Mouse (Mus musculus) heart, embryonic 10.5 days (tissue): ENCODE measurements around the gene Idh1. TPM values are rescaled to one million over a fixed set of nuclear protein-coding genes. Genes with fewer than 3 reads are reported as not detected.
A peak's percentile ranks its signal among the peaks of the same experiment; 100 is the strongest.
"Not testable (repeated sequence)": the region's sequence is repeated elsewhere in the genome, so short reads cannot be mapped to it uniquely, and the experiment has no call there.

ENCODE experiments used
- DNase-seq: peaks from one replicate; pipeline ENCODE4 v3.0.0-alpha.2; 2017; ENCODE audit warnings: low spot score
- H3K27ac ChIP-seq: fragments of 300-500 bp; sonication (generic); 2 replicates; pipeline ENCODE4 v1.5.1; 2016; ENCODE audit warnings: mild to moderate bottlenecking
- H3K27me3 ChIP-seq: fragments of 300-500 bp; sonication (generic); 2 replicates; pipeline ENCODE4 v1.6.1; 2016; ENCODE audit warnings: mild to moderate bottlenecking; ENCODE audit not compliant: poor library complexity, insufficient read depth, severe bottlenecking
- H3K36me3 ChIP-seq: fragments of 300-500 bp; sonication (generic); 2 replicates; pipeline ENCODE4 v1.6.1; 2016; ENCODE audit warnings: mild to moderate bottlenecking, moderate library complexity
- H3K4me1 ChIP-seq: fragments of 300-500 bp; sonication (generic); 2 replicates; pipeline ENCODE4 v1.6.1; 2016; ENCODE audit warnings: mild to moderate bottlenecking
- H3K4me3 ChIP-seq: fragments of 300-500 bp; sonication (generic); 2 replicates; pipeline ENCODE4 v1.5.1; 2016; ENCODE audit warnings: mild to moderate bottlenecking, moderate library complexity
- H3K9me3 ChIP-seq: fragments of 300-500 bp; sonication (generic); 2 replicates; pipeline ENCODE4 v1.6.1; 2016; ENCODE audit warnings: mild to moderate bottlenecking, moderate library complexity
- WGBS: fragments of 180-500 bp; shearing (Covaris S2); methylation state at CpG from one replicate; pipeline ENCODE4 v1.1.7; 2016; 5-methylcytosine and 5-hydroxymethylcytosine counted together
- polyA plus RNA-seq: library from polyadenylated mRNA; unstranded; fragments of >200 nt; fragmentation: Nextera tagmentation; extraction: Ambion mirVana; gene quantifications from 2 replicates; pipeline ENCODE4 v1.2.1, GENCODE M21; 2016

The Idh1 gene
- 92.2 and 111 TPM in 2 replicates for polyA plus RNA-seq

DNA sequence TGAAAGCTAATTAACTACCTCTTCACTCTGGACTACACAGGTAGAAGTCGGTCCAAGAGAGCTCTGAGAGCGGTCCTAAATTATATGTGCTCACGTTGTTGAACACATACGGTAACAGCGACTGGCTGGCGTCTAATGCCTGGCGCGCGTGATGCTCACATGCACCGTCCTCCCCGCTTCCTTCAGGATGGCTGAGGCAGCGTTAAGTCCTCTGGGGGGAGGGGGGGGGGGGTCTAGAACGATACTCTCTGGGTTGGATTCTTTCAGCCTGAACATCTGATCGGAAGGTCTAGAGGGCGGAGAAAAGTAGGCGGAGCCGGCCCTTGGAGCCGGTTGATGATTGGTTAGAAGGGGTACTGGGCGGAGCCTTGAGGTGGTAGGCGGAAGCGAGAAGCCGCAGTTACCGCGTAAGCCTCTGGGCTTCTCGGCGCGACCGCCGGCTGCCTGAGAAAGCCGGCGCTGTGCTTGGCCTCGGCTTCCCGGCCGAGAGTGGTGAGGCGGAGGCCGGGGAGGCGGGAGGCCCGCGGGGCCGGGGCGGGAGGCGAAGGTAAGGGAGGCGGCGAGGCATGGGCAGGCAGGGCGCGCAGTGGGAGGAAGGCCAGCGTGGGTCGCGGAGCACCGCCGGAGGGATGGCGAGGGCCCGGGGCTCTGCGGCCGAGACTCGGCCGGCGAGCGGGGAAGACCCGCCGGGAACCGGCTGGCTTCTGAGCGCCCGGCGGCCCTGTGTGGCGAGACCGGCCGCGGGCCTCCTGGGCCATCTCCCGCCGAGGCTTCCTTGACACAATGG, at the start of gene Idh1, which contains the start of gene Pikfyve:
TSS of gene Idh1 (minus strand) at position 214 of the 787 bp plus-strand sequence.
TSS of gene Pikfyve (plus strand) at position 397 of the 787 bp plus-strand sequence.
- DNase-seq = peak; percentile 98
- Histone ChIP-seq H3K9me3 (no peaks in the 10 kb centered on the region), H3K4me3 (peak within 1 kb of the TSS; percentile 96), H3K27me3 (no peaks in the 10 kb centered on the region), H3K4me1 (peaks cover 8% of the 10 kb centered on the region; the same call in 1 of the 2 replicates), H3K36me3 (no peaks in the 10 kb centered on the region), H3K27ac (peak within 1 kb of the TSS; percentile 93)
- WGBS = under 1% methylated on average over 71 of the region's 71 CpGs

GRCm38 (mm10) chr1:65230566-65230965, 44.3 kb upstream of the Idh1 start:
- Histone ChIP-seq H3K36me3 (peaks cover 21% of the 10 kb centered on the region), H3K27ac (no peak overlapping the region), H3K9me3 (no peaks in the 10 kb centered on the region), H3K4me3 (no peak overlapping the region), H3K27me3 (no peaks in the 10 kb centered on the region), H3K4me1 (no peaks in the 10 kb centered on the region)
- 92% methylated on average over 1 of the region's 1 CpGs for WGBS
- DNase-seq = no peak

- DNase-seq, H3K4me3 ChIP-seq, H3K27me3 ChIP-seq, H3K4me1 ChIP-seq, H3K27ac ChIP-seq, H3K9me3 ChIP-seq: not testable (repeated sequence)
- peaks cover 13% of the 10 kb centered on the region for H3K36me3 ChIP-seq
- 81% methylated on average over 3 of the region's 3 CpGs for WGBS
Measured at GRCm38 (mm10) chr1:65229768-65230167, 43.5 kb upstream of the Idh1 start.

GRCm38 (mm10) chr1:65227681-65228080, 41.4 kb upstream of the Idh1 start:
- Histone ChIP-seq H3K27me3 (no peaks in the 10 kb centered on the region), H3K27ac (no peak overlapping the region), H3K9me3 (no peaks in the 10 kb centered on the region), H3K4me3 (no peak overlapping the region), H3K4me1 (no peaks in the 10 kb centered on the region), H3K36me3 (peaks cover 18% of the 10 kb centered on the region)
- 96% methylated on average over 2 of the region's 2 CpGs for WGBS
- DNase-seq = no peak

GRCm38 (mm10) chr1:65223654-65224053, 37.4 kb upstream of the Idh1 start:
- Histone ChIP-seq H3K27me3 (no peaks in the 10 kb centered on the region), H3K36me3 (peaks cover 32% of the 10 kb centered on the region), H3K4me3 (no peak overlapping the region), H3K4me1 (no peaks in the 10 kb centered on the region), H3K27ac (no peak overlapping the region), H3K9me3 (no peaks in the 10 kb centered on the region)
- 96% methylated on average over 2 of the region's 2 CpGs for WGBS
- no peak for DNase-seq

- no peak overlapping the region for H3K27ac ChIP-seq
- H3K27me3 ChIP-seq = no peaks in the 10 kb centered on the region
- H3K4me3 ChIP-seq = no peak overlapping the region
- no peaks in the 10 kb centered on the region for H3K4me1 ChIP-seq
- 98% methylated on average over 1 of the region's 1 CpGs for WGBS
- peaks cover 27% of the 10 kb centered on the region; the same call in 1 of the 2 replicates for H3K36me3 ChIP-seq
- DNase-seq = no peak
- H3K9me3 ChIP-seq = no peaks in the 10 kb centered on the region
Measured at GRCm38 (mm10) chr1:65217972-65218371, 31.7 kb upstream of the Idh1 start.

GRCm38 (mm10) chr1:65217567-65217966, 31.3 kb upstream of the Idh1 start:
- Histone ChIP-seq H3K9me3 (no peaks in the 10 kb centered on the region), H3K27me3 (no peaks in the 10 kb centered on the region), H3K4me3 (no peak overlapping the region), H3K36me3 (peaks cover 27% of the 10 kb centered on the region; the same call in 1 of the 2 replicates), H3K27ac (no peak overlapping the region), H3K4me1 (no peaks in the 10 kb centered on the region)
- WGBS = 83% methylated on average over 2 of the region's 2 CpGs
- no peak for DNase-seq

DNA sequence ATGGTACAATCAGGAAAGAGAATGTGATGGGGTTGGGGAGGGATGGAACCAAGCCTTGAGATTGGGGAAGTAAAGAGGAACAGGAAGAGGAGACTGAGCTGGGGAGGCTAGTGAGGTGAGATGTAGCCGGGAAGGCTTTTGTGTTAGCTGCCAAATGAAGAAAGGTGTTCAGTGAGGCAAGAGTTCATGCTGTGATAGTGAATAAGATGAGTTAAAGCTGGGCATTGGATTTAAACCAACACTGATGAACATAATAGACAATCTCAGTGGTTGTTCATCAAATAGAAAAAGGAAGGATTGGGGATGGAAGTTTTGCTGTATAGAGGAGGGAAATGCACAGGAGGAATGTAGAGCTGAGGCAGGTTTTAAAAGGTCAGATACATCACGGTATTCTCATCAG, 26.9 kb upstream of the Idh1 start:
- Histone ChIP-seq H3K9me3 (peaks cover 3% of the 10 kb centered on the region; the same call in 1 of the 2 replicates), H3K36me3 (peaks cover 48% of the 10 kb centered on the region)

DNA sequence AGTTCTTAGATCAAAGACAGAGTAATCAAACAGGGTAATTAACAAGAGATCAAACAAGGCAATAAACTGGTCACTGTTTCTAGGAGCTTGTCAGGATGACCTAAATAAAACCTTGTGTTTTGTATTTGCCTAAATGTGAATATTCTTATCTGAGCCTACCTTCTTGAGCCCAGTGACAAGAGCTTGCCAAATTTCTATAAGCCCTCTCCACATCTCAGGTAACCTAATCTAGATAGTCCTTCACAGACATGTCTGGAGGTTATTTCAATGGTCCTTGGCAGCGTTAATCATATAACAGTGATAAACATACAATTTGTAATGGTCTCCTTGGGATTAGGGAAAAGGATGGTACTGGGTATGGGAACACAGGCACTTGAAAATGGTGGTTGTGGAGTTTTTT, 18.0 kb upstream of the Idh1 start:
- Histone ChIP-seq H3K36me3 (peaks cover 48% of the 10 kb centered on the region), H3K27me3 (no peaks in the 10 kb centered on the region), H3K4me3 (no peak overlapping the region), H3K9me3 (no peaks in the 10 kb centered on the region), H3K27ac (no peak overlapping the region), H3K4me1 (no peaks in the 10 kb centered on the region)
- no peak for DNase-seq
- WGBS = 91% methylated on average over 1 of the region's 1 CpGs

More for the DNA sequence above, 26.9 kb upstream of the Idh1 start:
- Histone ChIP-seq H3K4me1 (no peaks in the 10 kb centered on the region), H3K4me3 (no peak overlapping the region), H3K27ac (no peak overlapping the region), H3K27me3 (no peaks in the 10 kb centered on the region)
- DNase-seq = no peak
- WGBS = 84% methylated on average over 2 of the region's 2 CpGs

- no peaks in the 10 kb centered on the region for H3K9me3 ChIP-seq
- H3K36me3 ChIP-seq = peaks cover 24% of the 10 kb centered on the region
- WGBS = 93% methylated on average over 2 of the region's 2 CpGs
- no peak overlapping the region for H3K27ac ChIP-seq
- no peaks in the 10 kb centered on the region for H3K4me1 ChIP-seq
- no peak overlapping the region for H3K4me3 ChIP-seq
- no peaks in the 10 kb centered on the region for H3K27me3 ChIP-seq
- no peak for DNase-seq
Measured at GRCm38 (mm10) chr1:65198861-65199260, 12.6 kb upstream of the Idh1 start.

- H3K36me3 ChIP-seq = peaks cover 26% of the 10 kb centered on the region
- H3K27ac ChIP-seq = no peak overlapping the region
- no peak for DNase-seq
- no peaks in the 10 kb centered on the region for H3K4me1 ChIP-seq
- WGBS = 75% methylated on average over 2 of the region's 2 CpGs
- H3K27me3 ChIP-seq = no peaks in the 10 kb centered on the region
- no peaks in the 10 kb centered on the region for H3K9me3 ChIP-seq
- no peak overlapping the region for H3K4me3 ChIP-seq
Measured at GRCm38 (mm10) chr1:65198425-65198824, 12.1 kb upstream of the Idh1 start.

GRCm38 (mm10) chr1:65193226-65193625, 6.9 kb upstream of the Idh1 start:
- Histone ChIP-seq H3K36me3 (peaks cover 42% of the 10 kb centered on the region), H3K4me3 (no peak overlapping the region), H3K27me3 (no peaks in the 10 kb centered on the region), H3K27ac (no peak overlapping the region), H3K9me3 (no peaks in the 10 kb centered on the region), H3K4me1 (no peaks in the 10 kb centered on the region)
- DNase-seq = no peak
- WGBS = 86% methylated on average over 2 of the region's 2 CpGs

DNA sequence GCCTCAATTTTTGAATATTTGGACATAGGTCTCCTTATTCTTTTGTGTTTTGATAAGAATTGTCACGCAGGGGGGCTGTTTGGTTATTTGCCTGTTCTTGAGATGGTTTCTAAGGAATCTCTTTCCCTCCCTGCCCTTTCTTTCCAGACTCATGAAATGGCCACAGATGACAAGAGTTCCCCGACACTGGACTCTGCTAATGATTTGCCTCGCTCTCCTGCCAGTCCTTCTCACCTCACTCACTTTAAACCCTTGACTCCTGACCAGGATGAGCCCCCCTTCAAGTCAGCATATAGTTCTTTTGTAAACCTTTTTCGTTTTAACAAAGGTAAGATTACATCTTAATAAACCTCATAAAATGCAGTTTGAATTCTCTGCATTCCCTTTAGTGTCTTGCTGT, 3.9 kb upstream of the Idh1 start:
- Histone ChIP-seq H3K27me3 (no peaks in the 10 kb centered on the region), H3K4me1 (peaks cover 8% of the 10 kb centered on the region; the same call in 1 of the 2 replicates), H3K9me3 (no peaks in the 10 kb centered on the region), H3K27ac (no peak overlapping the region), H3K36me3 (peaks cover 24% of the 10 kb centered on the region), H3K4me3 (no peak overlapping the region)
- DNase-seq = no peak
- WGBS = 85% methylated on average over 4 of the region's 4 CpGs
